Mouse (Mus musculus) olfactory bulb, adult 2 months (tissue): ENCODE data around the gene Mgme1.

Source experiments
- CTCF ChIP-seq: fragments of 200-500 bp; IDR thresholded peaks from 2 replicates; pipeline ENCODE4 v1.5.1; 2012; ENCODE audit warnings: low read depth, mild to moderate bottlenecking, low read length, moderate library complexity; ENCODE audit not compliant: insufficient read depth
- POLR2A ChIP-seq: fragments of 200-500 bp; IDR thresholded peaks from 2 replicates; pipeline ENCODE4 v1.6.1; 2012; ENCODE audit warnings: mild to moderate bottlenecking, low read depth, low read length, moderate library complexity; ENCODE audit not compliant: insufficient read depth

GRCm38 (mm10) chr2:144240095-144240899 is 30.2 kb upstream of the Mgme1 start:
- TF ChIP-seq POLR2A (no peak), CTCF (no peak)
